Comparison of ENCODE assay signal across 9 mouse cellular contexts in the genomic region with DNA sequence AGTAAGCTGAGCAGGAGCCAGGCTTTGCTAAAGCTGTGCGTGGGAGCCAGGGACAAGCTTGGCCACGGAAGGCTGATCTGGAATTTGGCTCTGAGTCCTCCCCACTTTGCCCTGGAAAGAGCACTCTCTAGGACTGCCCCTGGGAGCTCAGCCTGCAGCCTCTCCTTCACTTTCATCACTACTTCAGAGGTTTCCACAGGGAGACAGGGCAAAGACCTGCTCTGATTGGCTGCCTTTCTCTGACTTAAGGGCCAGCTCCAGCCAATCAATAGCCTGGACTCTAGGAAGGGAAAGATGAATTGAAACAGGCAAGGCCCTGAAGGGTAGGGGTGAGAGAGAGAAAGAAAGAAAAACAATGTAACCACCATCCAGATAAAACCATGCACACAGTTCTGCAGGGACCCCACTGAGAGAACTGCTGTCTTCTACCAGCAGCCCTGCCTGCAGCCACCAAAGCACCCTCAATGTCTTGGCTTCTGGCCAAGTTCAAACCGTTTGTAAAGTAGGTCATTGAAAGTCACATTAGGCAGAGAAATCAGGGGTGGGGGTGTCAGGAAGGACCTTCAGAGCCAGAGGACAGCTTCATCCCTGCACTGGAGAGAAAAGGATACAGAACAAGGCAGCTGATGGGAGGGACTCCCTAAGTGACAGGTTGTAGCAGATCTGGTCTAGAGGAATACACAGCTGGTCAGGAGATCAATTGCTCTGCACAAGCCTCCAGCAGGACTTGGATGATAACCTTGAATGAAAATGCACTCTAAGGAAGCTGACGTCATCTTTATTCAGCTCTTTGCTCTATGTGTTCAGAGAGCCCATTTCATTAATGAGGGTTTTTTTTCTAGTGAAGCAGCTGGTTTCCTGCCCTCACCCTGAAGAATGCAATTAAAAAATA. TPM values are rescaled to one million over a fixed set of nuclear protein-coding genes. Genes with fewer than 3 reads are reported as not detected.
DNase-seq lines count a peak whose midpoint lies in the region; ATAC-seq and TF ChIP-seq lines count a peak whose summit lies in the region.
"Had no signal": no experiment of that assay in that cellular context is flagged by ENCODE, and none has a peak within 500 bp of the region (broad histone marks: within the 10 kb centered on the region; RNA-seq: fewer than 3 reads in every experiment).

No protein-coding gene starts in this region.

- peak overlapping the region; percentile 64 for H3K27ac ChIP-seq in heart, embryonic 13.5 days (replicated peaks)
- H3K27ac ChIP-seq in kidney, embryonic 15.5 days = peak overlapping the region; percentile 87
- H3K27ac ChIP-seq in stomach, postnatal 0 days (replicated peaks) = no peak overlapping the region
- H3K27ac ChIP-seq: liver, embryonic 15.5 days had no signal

- H3K9ac ChIP-seq in heart, embryonic 13.5 days = peak overlapping the region; percentile 45; the same call in 1 of the 2 replicates
- H3K9ac ChIP-seq in kidney, embryonic 15.5 days = no peak overlapping the region
- no peak overlapping the region for H3K9ac ChIP-seq in stomach, postnatal 0 days (ENCODE audit: low read length)
- H3K9ac ChIP-seq: liver, embryonic 15.5 days had no signal

- no peak for TF ChIP-seq CTCF in stomach, postnatal 0 days (IDR thresholded peaks at IDR 0.05; ENCODE audit: low read depth)

- peak overlapping the region; percentile 52 for H3K4me2 ChIP-seq in heart, embryonic 13.5 days
- H3K4me2 ChIP-seq in kidney, embryonic 15.5 days = peak overlapping the region; percentile 43
- H3K4me2 ChIP-seq in stomach, postnatal 0 days (replicated peaks; ENCODE audit: low read depth) = 0 out of 2 replicates have a peak overlapping the region, but pooled peaks have one; percentile 15
- H3K4me2 ChIP-seq: liver, embryonic 15.5 days had no signal

- peaks cover 37% of the 10 kb centered on the region for H3K4me1 ChIP-seq in heart, embryonic 13.5 days
- peaks cover 41% of the 10 kb centered on the region for H3K4me1 ChIP-seq in kidney, embryonic 15.5 days
- no peaks in the 10 kb centered on the region for H3K4me1 ChIP-seq in stomach, postnatal 0 days (replicated peaks; ENCODE audit: control insufficient read depth, insufficient read depth)
- H3K4me1 ChIP-seq: liver, embryonic 15.5 days had no signal

- ATAC-seq in heart, embryonic 13.5 days (ENCODE audit: extremely low read depth, insufficient number of reproducible peaks, low FRiP score, low TSS enrichment) = peak; percentile 59; the same call in 1 of the 2 replicates
- peak; percentile 95 for ATAC-seq in kidney, embryonic 15.5 days (replicated peaks; ENCODE audit: low FRiP score)
- peak; percentile 60; the same call in 1 of the 2 replicates for ATAC-seq in stomach, postnatal 0 days (ENCODE audit: low FRiP score, low TSS enrichment)

- no peaks in the 10 kb centered on the region for H3K36me3 ChIP-seq in heart, embryonic 13.5 days
- no peaks in the 10 kb centered on the region for H3K36me3 ChIP-seq in kidney, embryonic 15.5 days
- H3K36me3 ChIP-seq in stomach, postnatal 0 days (ENCODE audit: control insufficient read depth, insufficient read depth, low read length) = no peaks in the 10 kb centered on the region
- H3K36me3 ChIP-seq: liver, embryonic 15.5 days had no signal

- peaks cover 21% of the 10 kb centered on the region; the same call in 1 of the 2 replicates for H3K27me3 ChIP-seq in heart, embryonic 13.5 days (replicated peaks)
- H3K27me3 ChIP-seq in kidney, embryonic 15.5 days = 0 out of 2 replicates have a peak, but pooled peaks cover 4% of the 10 kb centered on the region
- H3K27me3 ChIP-seq in stomach, postnatal 0 days (ENCODE audit: control insufficient read depth, insufficient read depth, low read length) = no peaks in the 10 kb centered on the region

- no peaks in the 10 kb centered on the region for H3K9me3 ChIP-seq in heart, embryonic 13.5 days
- H3K9me3 ChIP-seq in kidney, embryonic 15.5 days (replicated peaks) = no peaks in the 10 kb centered on the region
- H3K9me3 ChIP-seq in stomach, postnatal 0 days (ENCODE audit: control insufficient read depth, low read length) = no peaks in the 10 kb centered on the region
- H3K9me3 ChIP-seq: liver, embryonic 15.5 days had no signal

- peak overlapping the region; percentile 10; the same call in 1 of the 2 replicates for H3K4me3 ChIP-seq in heart, embryonic 13.5 days
- no peak overlapping the region for H3K4me3 ChIP-seq in kidney, embryonic 15.5 days (replicated peaks)
- H3K4me3 ChIP-seq in stomach, postnatal 0 days (ENCODE audit: low read depth, low read length) = no peak overlapping the region
- H3K4me3 ChIP-seq: liver, embryonic 15.5 days had no signal

- WGBS in heart, embryonic 13.5 days = 13% methylated on average over 4 of the region's 4 CpGs
- WGBS in kidney, embryonic 15.5 days = 7% methylated on average over 4 of the region's 4 CpGs
- WGBS in stomach, postnatal 0 days = 15% methylated on average over 4 of the region's 4 CpGs

- peak; percentile 74 for DNase-seq in ES-CJ7 (ENCODE audit: low read depth, low spot score)
- peak; percentile 46 to 61 for DNase-seq in adrenal gland, postnatal 36 days
- DNase-seq in fibroblast of lung, adult 2 months (ENCODE audit: low read depth) = peak; percentile 46
- peak; percentile 32 for DNase-seq in lung, postnatal 36 days
- DNase-seq in stomach, postnatal 0 days (ENCODE audit: low spot score) = peak; percentile 27
- no peak for DNase-seq in spleen, postnatal 10 days (ENCODE audit: low spot score in 2 of 2)

- no peak for TF ChIP-seq EP300 in stomach, postnatal 0 days (optimal IDR thresholded peaks at IDR 0.05)

RNA-seq across cellular contexts. Expression of gene Atxn1, which starts 41.6 kb away (rescaled TPM):
- total RNA-seq in adrenal gland, postnatal 36 days (2021) = 10 to 100 TPM; 36.1 to 52.4 TPM
- polyA plus RNA-seq in heart, embryonic 13.5 days (2015; fragmentation: Nextera tagmentation; extraction: Ambion mirVana) = 5.8 and 7.2 TPM in 2 replicates
- 6.3 and 7.0 TPM in 2 replicates for polyA plus RNA-seq in kidney, embryonic 15.5 days (2015; fragmentation: Nextera tagmentation; extraction: Ambion mirVana)
- polyA plus RNA-seq in stomach, postnatal 0 days (2015; fragmentation: Nextera tagmentation; extraction: Ambion mirVana) = 7.0 TPM in 2 replicates

Comparison
In these comparisons a context has a peak if more than half of its experiments do, and no peak if none do; other contexts are left out.
1. DNase-seq: peak in ES-CJ7 (single experiment), adrenal gland, postnatal 36 days (2 of 2), fibroblast of lung, adult 2 months (single experiment), lung, postnatal 36 days (single experiment) and stomach, postnatal 0 days (single experiment); none in spleen, postnatal 10 days (0 of 2).
2. Peak in every context shown above with its lines, with median percentiles within 50 percentile points of each other: ATAC-seq and H3K4me2 ChIP-seq.